Mouse (Mus musculus) heart, embryonic 14.5 days (tissue): ENCODE measurements at regions not wholly inside any gene's neighbourhood (a gene's known extent, or its start where the extent isn't known, plus 50 kb on each side); places are given as distances from the start of the nearest gene placed in this dataset.

Experiments
- ATAC-seq: fragments of 200-750 bp; cut with Nextera tagmentation; 2 replicates; pipeline ENCODE4 v1.8.0; 2017; ENCODE audit warnings: low read depth, moderate TSS enrichment; ENCODE audit not compliant: insufficient number of reproducible peaks, insufficient read depth, low FRiP score
- H3K27ac ChIP-seq, 2 experiments: fragments of 200-500 bp in 1 of 2; fragments of 300-500 bp in 1 of 2; sonication (generic) in 1 of 2; replicated peaks in 1 of 2; 2 replicates each; pipeline ENCODE4 v1.5.1; 2012 to 2014; ENCODE audit warnings: low read depth in 2 of 2, low read length in 2 of 2, control low read depth in 1 of 2, mild to moderate bottlenecking in 1 of 2, mixed read lengths in 1 of 2; ENCODE audit not compliant: control insufficient read depth in 1 of 2, insufficient read depth in 1 of 2
- H3K27me3 ChIP-seq: fragments of 300-500 bp; sonication (generic); 2 replicates; pipeline ENCODE4 v1.6.1; 2014; ENCODE audit warnings: mild to moderate bottlenecking, low read length, control low read depth; ENCODE audit not compliant: control insufficient read depth, insufficient read depth
- H3K36me3 ChIP-seq: fragments of 300-500 bp; sonication (generic); 2 replicates; pipeline ENCODE4 v1.6.1; 2014; ENCODE audit warnings: mild to moderate bottlenecking, control low read depth, low read length, mixed read lengths; ENCODE audit not compliant: control insufficient read depth, insufficient read depth
- H3K4me1 ChIP-seq, 2 experiments: fragments of 200-500 bp in 1 of 2; fragments of 300-500 bp in 1 of 2; sonication (generic) in 1 of 2; 2 replicates each; pipeline ENCODE4 v1.6.1; 2012 to 2014; ENCODE audit warnings: low read length in 2 of 2, control low read depth in 1 of 2, mixed read lengths in 1 of 2; ENCODE audit not compliant: control insufficient read depth in 2 of 2, insufficient read depth in 2 of 2
- H3K4me2 ChIP-seq: fragments of 300-500 bp; sonication (generic); 2 replicates; pipeline ENCODE4 v1.6.1; 2014; ENCODE audit warnings: mild to moderate bottlenecking, low read length
- H3K4me3 ChIP-seq, 2 experiments: fragments of 200-500 bp in 1 of 2; fragments of 300-500 bp in 1 of 2; sonication (generic) in 1 of 2; 2 replicates each; pipeline ENCODE4 v1.5.1; 2012 to 2014; ENCODE audit warnings: low read length in 2 of 2, mild to moderate bottlenecking in 2 of 2, control low read depth in 1 of 2, low read depth in 1 of 2, moderate library complexity in 1 of 2; ENCODE audit not compliant: control insufficient read depth in 1 of 2, insufficient read depth in 1 of 2
- H3K9ac ChIP-seq: fragments of 300-500 bp; sonication (generic); 2 replicates; pipeline ENCODE4 v1.6.1; 2014; ENCODE audit warnings: mild to moderate bottlenecking, low read length
- H3K9me3 ChIP-seq: fragments of 300-500 bp; sonication (generic); 2 replicates; pipeline ENCODE4 v1.6.1; 2016; ENCODE audit warnings: low read length, control low read depth; ENCODE audit not compliant: control insufficient read depth
- WGBS: fragments of 180-500 bp; shearing (Covaris S2); extraction: QIAGEN DNeasy Blood & Tissue Kit; methylation state at CpG from one replicate; pipeline ENCODE4 v1.1.7; 2014; 5-methylcytosine and 5-hydroxymethylcytosine counted together

- Histone ChIP-seq H3K4me1 (no peaks in the 10 kb centered on the region), H3K36me3 (no peaks in the 10 kb centered on the region), H3K4me3 (no peak overlapping the region), H3K27ac (no peak overlapping the region), H3K27me3 (no peaks in the 10 kb centered on the region), H3K9ac (no peak overlapping the region), H3K9me3 (no peaks in the 10 kb centered on the region), H3K4me2 (no peak overlapping the region)
- 84% methylated on average over 3 of the region's 3 CpGs for WGBS
- ATAC-seq: no peak
These were observed 230.3 kb upstream of the Runx1 start for GRCm38 (mm10) chr16:93056295-93056694.

GRCm38 (mm10) chr16:93055545-93055944, 229.6 kb upstream of the Runx1 start:
- H3K4me1 ChIP-seq: no peaks in the 10 kb centered on the region
- no peak overlapping the region for H3K4me3 ChIP-seq
- no peaks in the 10 kb centered on the region for H3K27me3 ChIP-seq
- ATAC-seq: no peak
- no peak overlapping the region for H3K27ac ChIP-seq
- no peak overlapping the region for H3K9ac ChIP-seq
- no peaks in the 10 kb centered on the region for H3K9me3 ChIP-seq
- WGBS: 85% methylated on average over 4 of the region's 4 CpGs
- H3K4me2 ChIP-seq: no peak overlapping the region
- H3K36me3 ChIP-seq: no peaks in the 10 kb centered on the region

- 66% methylated on average over 6 of the region's 6 CpGs for WGBS
- no peak overlapping the region for H3K9ac ChIP-seq
- ATAC-seq: no peak
- no peaks in the 10 kb centered on the region for H3K9me3 ChIP-seq
- no peaks in the 10 kb centered on the region for H3K4me1 ChIP-seq
- H3K4me3 ChIP-seq: no peak overlapping the region
- no peak overlapping the region for H3K4me2 ChIP-seq
- H3K27me3 ChIP-seq: peaks cover 6% of the 10 kb centered on the region; the same call in 1 of the 2 replicates
- no peaks in the 10 kb centered on the region for H3K36me3 ChIP-seq
- no peak overlapping the region for H3K27ac ChIP-seq
These were observed 225.3 kb upstream of the Runx1 start for GRCm38 (mm10) chr16:93051233-93051632.

GRCm38 (mm10) chr16:93048418-93048932, 222.5 kb upstream of the Runx1 start:
- Histone ChIP-seq H3K9me3 (no peaks in the 10 kb centered on the region), H3K4me1 (no peaks in the 10 kb centered on the region), H3K4me3 (no peak overlapping the region), H3K4me2 (no peak overlapping the region), H3K36me3 (no peaks in the 10 kb centered on the region), H3K27me3 (peaks cover 28% of the 10 kb centered on the region), H3K9ac (no peak overlapping the region), H3K27ac (no peak overlapping the region)
- ATAC-seq: no peak
- 80% methylated on average over 9 of the region's 9 CpGs for WGBS

- Histone ChIP-seq H3K36me3 (no peaks in the 10 kb centered on the region), H3K4me3 (no peak overlapping the region), H3K9me3 (no peaks in the 10 kb centered on the region), H3K27ac (no peak overlapping the region), H3K4me2 (no peak overlapping the region), H3K9ac (no peak overlapping the region), H3K27me3 (peaks cover 30% of the 10 kb centered on the region), H3K4me1 (peaks cover 5% of the 10 kb centered on the region in 2 experiments; a peak in 3 of 4 replicates)
- WGBS: 71% methylated on average over 1 of the region's 1 CpGs
- no peak for ATAC-seq
These were observed 221.6 kb upstream of the Runx1 start for GRCm38 (mm10) chr16:93047594-93047993.

GRCm38 (mm10) chr16:93046221-93046620, 220.3 kb upstream of the Runx1 start:
- no peak overlapping the region for H3K9ac ChIP-seq
- ATAC-seq: no peak
- H3K4me1 ChIP-seq: peaks cover 7 to 10% of the 10 kb centered on the region in 2 experiments; a peak in 3 of 4 replicates
- 84% methylated on average over 3 of the region's 3 CpGs for WGBS
- no peak overlapping the region for H3K27ac ChIP-seq
- no peak overlapping the region for H3K4me3 ChIP-seq
- H3K9me3 ChIP-seq: no peaks in the 10 kb centered on the region
- H3K27me3 ChIP-seq: peaks cover 34% of the 10 kb centered on the region
- no peak overlapping the region for H3K4me2 ChIP-seq
- H3K36me3 ChIP-seq: no peaks in the 10 kb centered on the region

- H3K4me3 ChIP-seq: no peak overlapping the region
- no peaks in the 10 kb centered on the region for H3K36me3 ChIP-seq
- no peak for ATAC-seq
- no peak overlapping the region for H3K9ac ChIP-seq
- 57% methylated on average over 9 of the region's 9 CpGs for WGBS
- peaks cover 38% of the 10 kb centered on the region for H3K27me3 ChIP-seq
- H3K4me1 ChIP-seq: peaks cover 7 to 10% of the 10 kb centered on the region in 2 experiments; a peak in 3 of 4 replicates
- H3K9me3 ChIP-seq: no peaks in the 10 kb centered on the region
- H3K4me2 ChIP-seq: no peak overlapping the region
- H3K27ac ChIP-seq: no peak overlapping the region
These were observed 217.4 kb upstream of the Runx1 start for GRCm38 (mm10) chr16:93043355-93043754.

- 29% methylated on average over 6 of the region's 6 CpGs for WGBS
- no peak overlapping the region for H3K9ac ChIP-seq
- H3K9me3 ChIP-seq: no peaks in the 10 kb centered on the region
- H3K27me3 ChIP-seq: peaks cover 38% of the 10 kb centered on the region
- no peak overlapping the region for H3K4me3 ChIP-seq
- H3K4me1 ChIP-seq: peaks cover 7 to 10% of the 10 kb centered on the region in 2 experiments; a peak in 3 of 4 replicates
- peak overlapping the region; percentile 27; the same call in 1 of the 2 replicates for H3K4me2 ChIP-seq
- ATAC-seq: no peak
- H3K36me3 ChIP-seq: no peaks in the 10 kb centered on the region
- no peak overlapping the region for H3K27ac ChIP-seq
These were observed 217.0 kb upstream of the Runx1 start for GRCm38 (mm10) chr16:93042941-93043340.
